Mouse (Mus musculus): ENCODE measurements around the gene Grk6. TPM values are rescaled to one million over a fixed set of nuclear protein-coding genes. Genes with fewer than 3 reads are reported as not detected.

Grk6 gene
- total and polyA plus RNA-seq, 2 experiments from 2014 or later, result 40.8 to 79.5 TPM

GRCm38 (mm10) chr13:55464027-55464884 lies 19.4 kb downstream of the Grk6 start, which contains the start of gene Prr7:
Gene Prr7 (plus strand): TSS chr13:55464267.
- peak within 1 kb of the TSS; percentile 89 for H3K4me3 ChIP-seq (ENCODE audit: low read depth, low read length)
- ATAC-seq (peak; percentile 77), DNase-seq (peak; percentile 92)
- no peaks in the 10 kb centered on the region for H3K9me3 ChIP-seq (ENCODE audit: low read length)
- 2% methylated on average over 83 of the region's 84 CpGs for WGBS
- peaks cover 22% of the 10 kb centered on the region for H3K4me1 ChIP-seq (ENCODE audit: insufficient read depth)
- H3K27me3 ChIP-seq (ENCODE audit: insufficient read depth, low read length), result no peaks in the 10 kb centered on the region
- H3K9ac ChIP-seq, result peak within 1 kb of the TSS; percentile 97
- peaks cover 14% of the 10 kb centered on the region for H3K36me3 ChIP-seq (ENCODE audit: insufficient read depth)
- no peak for TF ChIP-seq CTCF (IDR thresholded peaks at IDR 0.05; ENCODE audit: low read depth)
- H3K4me2 ChIP-seq (ENCODE audit: low read depth), result peak within 1 kb of the TSS; percentile 83
- H3K27ac ChIP-seq (ENCODE audit: low read depth, low read length), result peak within 1 kb of the TSS; percentile 97

DNA sequence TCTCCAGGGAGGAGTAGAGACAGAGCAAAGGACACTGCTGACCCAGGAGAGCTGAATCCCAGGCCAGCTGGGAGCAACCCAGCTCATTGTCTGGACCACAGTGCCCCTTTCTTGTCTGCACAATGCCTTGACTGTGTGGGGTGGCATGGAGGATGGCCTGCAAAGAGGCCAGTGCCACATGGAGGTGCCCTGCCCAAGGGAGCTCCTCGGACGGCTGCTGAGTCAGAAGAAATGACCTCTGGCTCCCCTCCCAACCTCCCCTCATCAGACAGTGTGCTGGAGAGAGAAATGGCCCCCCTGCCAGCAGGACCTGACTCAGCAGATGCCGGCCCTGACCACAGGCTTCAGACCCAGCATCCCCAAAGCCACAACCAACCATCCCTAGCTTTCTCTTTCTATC lies 20.3 kb downstream of the Grk6 start:
- ATAC-seq, result peak; percentile 9; the same call in 1 of the 2 replicates
- H3K9ac ChIP-seq, result peak overlapping the region; percentile 97
- no peak for DNase-seq
- H3K27me3 ChIP-seq (ENCODE audit: insufficient read depth, low read length), result no peaks in the 10 kb centered on the region
- no peak for TF ChIP-seq CTCF (IDR thresholded peaks at IDR 0.05; ENCODE audit: low read depth)
- peak overlapping the region; percentile 97 for H3K27ac ChIP-seq (ENCODE audit: low read depth, low read length)
- H3K4me2 ChIP-seq (ENCODE audit: low read depth), result peak overlapping the region; percentile 83
- peaks cover 5% of the 10 kb centered on the region; the same call in 1 of the 2 replicates for H3K36me3 ChIP-seq (ENCODE audit: insufficient read depth)
- peaks cover 25% of the 10 kb centered on the region for H3K4me1 ChIP-seq (ENCODE audit: insufficient read depth)
- WGBS, result 9% methylated on average over 3 of the region's 3 CpGs
- H3K4me3 ChIP-seq (ENCODE audit: low read depth, low read length), result peak overlapping the region; percentile 89
- no peaks in the 10 kb centered on the region for H3K9me3 ChIP-seq (ENCODE audit: low read length)

DNA sequence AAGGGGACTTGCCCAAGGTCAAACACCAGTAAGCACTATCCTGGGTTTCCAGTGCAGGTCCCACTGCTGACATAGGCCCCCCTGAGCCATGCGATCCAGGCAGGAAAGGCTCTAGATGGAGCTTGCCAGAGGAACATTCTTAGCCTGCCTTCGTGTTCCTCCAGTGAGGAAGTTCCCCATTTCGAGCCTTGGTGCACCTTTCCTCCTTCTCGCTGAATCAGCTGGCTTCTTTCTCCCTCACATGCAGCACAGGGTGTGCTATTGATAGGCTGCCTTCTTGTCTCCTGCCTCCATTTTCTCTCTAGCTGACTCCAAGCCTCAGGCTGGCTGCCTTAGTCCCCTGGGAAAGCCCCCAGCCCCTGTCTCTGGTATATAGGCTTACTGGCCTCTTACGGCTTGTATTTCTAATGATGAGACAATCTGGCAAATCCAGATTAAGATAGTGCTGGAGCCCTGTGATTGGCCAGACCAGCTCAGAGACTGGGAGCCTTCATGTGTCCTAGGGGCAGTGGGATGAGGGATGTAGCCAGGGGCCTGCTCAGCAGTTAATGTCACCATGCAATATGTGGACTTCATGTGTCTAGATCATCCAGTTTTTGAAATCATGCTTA lies 21.1 kb downstream of the Grk6 start:
- no peaks in the 10 kb centered on the region for H3K9me3 ChIP-seq (ENCODE audit: low read length)
- H3K36me3 ChIP-seq (ENCODE audit: insufficient read depth), result peaks cover 3% of the 10 kb centered on the region; the same call in 1 of the 2 replicates
- H3K27me3 ChIP-seq (ENCODE audit: insufficient read depth, low read length), result no peaks in the 10 kb centered on the region
- DNase-seq (peak; percentile 17), ATAC-seq (no peak)
- no peak for TF ChIP-seq CTCF (IDR thresholded peaks at IDR 0.05; ENCODE audit: low read depth)
- H3K9ac ChIP-seq, result peak overlapping the region; percentile 97
- peaks cover 33% of the 10 kb centered on the region for H3K4me1 ChIP-seq (ENCODE audit: insufficient read depth)
- peak overlapping the region; percentile 83 for H3K4me2 ChIP-seq (ENCODE audit: low read depth)
- H3K27ac ChIP-seq (ENCODE audit: low read depth, low read length), result peak overlapping the region; percentile 97; the same call in 1 of the 2 replicates
- 52% methylated on average over 5 of the region's 5 CpGs for WGBS
- peak overlapping the region; percentile 89 for H3K4me3 ChIP-seq (ENCODE audit: low read depth, low read length)

GRCm38 (mm10) chr13:55468851-55469560 lies 24.1 kb downstream of the Grk6 start:
- peak; percentile 45 for TF ChIP-seq CTCF (IDR thresholded peaks at IDR 0.05; ENCODE audit: low read depth)
- H3K9ac ChIP-seq, result no peak overlapping the region
- no peak overlapping the region for H3K27ac ChIP-seq (ENCODE audit: low read depth, low read length)
- H3K4me2 ChIP-seq (ENCODE audit: low read depth), result no peak overlapping the region
- DNase-seq (peak; percentile 21), ATAC-seq (no peak)
- peaks cover 34% of the 10 kb centered on the region for H3K4me1 ChIP-seq (ENCODE audit: insufficient read depth)
- H3K27me3 ChIP-seq (ENCODE audit: insufficient read depth, low read length), result no peaks in the 10 kb centered on the region
- peaks cover 8% of the 10 kb centered on the region; the same call in 1 of the 2 replicates for H3K36me3 ChIP-seq (ENCODE audit: insufficient read depth)
- WGBS, result 28% methylated on average over 13 of the region's 13 CpGs
- H3K9me3 ChIP-seq (ENCODE audit: low read length), result no peaks in the 10 kb centered on the region
- no peak overlapping the region for H3K4me3 ChIP-seq (ENCODE audit: low read depth, low read length)

DNA sequence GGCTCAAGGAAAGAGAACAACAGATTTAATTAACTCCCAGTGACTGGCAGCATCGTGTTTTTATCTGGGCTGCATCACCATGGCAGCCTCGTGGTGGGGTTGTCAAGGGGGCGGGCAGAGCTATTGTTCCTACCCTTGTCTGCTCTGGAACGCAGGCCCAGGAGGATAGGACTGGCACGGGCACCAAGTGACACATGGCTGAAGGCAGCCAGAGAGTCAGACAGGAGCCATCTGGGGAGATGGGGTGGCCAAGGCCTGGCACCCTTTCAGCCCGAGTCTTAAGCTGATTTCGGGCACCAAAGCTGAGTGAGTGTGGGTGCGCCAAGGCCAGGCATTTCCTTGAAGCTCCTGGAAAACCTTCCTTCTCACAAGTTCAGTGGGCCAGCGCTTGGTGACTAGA lies 25.5 kb downstream of the Grk6 start:
- H3K9ac ChIP-seq, result peak overlapping the region; percentile 72; the same call in 1 of the 2 replicates
- 13% methylated on average over 9 of the region's 9 CpGs for WGBS
- no peaks in the 10 kb centered on the region for H3K27me3 ChIP-seq (ENCODE audit: insufficient read depth, low read length)
- H3K4me1 ChIP-seq (ENCODE audit: insufficient read depth), result peaks cover 32% of the 10 kb centered on the region
- TF ChIP-seq CTCF (IDR thresholded peaks at IDR 0.05; ENCODE audit: low read depth), result no peak
- no peak overlapping the region for H3K4me3 ChIP-seq (ENCODE audit: low read depth, low read length)
- peaks cover 20% of the 10 kb centered on the region for H3K36me3 ChIP-seq (ENCODE audit: insufficient read depth)
- DNase-seq, result peak; percentile 80
- peak overlapping the region; percentile 88 for H3K27ac ChIP-seq (ENCODE audit: low read depth, low read length)
- ATAC-seq, result peak; percentile 36
- peak overlapping the region; percentile 84 for H3K4me2 ChIP-seq (ENCODE audit: low read depth)
- H3K9me3 ChIP-seq (ENCODE audit: low read length), result no peaks in the 10 kb centered on the region

DNA sequence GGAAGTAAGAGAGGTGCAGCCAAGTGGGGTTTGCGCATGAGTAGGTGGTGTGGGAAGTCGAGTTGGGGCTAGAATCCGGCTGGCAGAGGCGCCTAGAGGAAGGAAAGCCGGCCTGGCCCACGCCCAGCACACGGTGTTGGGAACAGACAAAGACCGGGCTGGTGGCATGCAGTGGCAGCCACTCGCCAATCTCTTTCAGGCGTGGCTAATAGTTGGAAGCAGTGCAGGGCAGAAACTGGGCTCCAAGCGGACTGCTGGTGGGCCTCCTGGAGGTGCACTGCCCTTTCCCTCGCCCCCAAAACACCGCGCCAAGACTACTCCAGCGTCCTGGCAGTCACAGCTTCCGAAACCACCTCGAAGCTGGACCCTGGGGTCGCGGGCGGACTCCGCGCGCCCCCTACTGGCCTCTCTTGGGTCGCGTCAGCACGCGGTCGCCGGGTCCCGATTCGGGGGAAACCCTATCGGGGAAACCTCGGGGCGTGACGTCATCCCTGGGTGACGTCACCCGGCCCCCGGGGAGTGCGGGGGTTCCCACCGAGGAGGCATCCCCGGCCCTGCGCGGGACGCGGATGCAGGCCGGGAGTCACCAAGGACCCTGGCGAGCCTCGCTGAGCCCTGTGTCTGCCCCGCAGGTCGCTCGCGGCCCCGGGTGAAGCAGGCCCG lies 26.4 kb downstream of the Grk6 start:
- Histone ChIP-seq H3K4me1 (ENCODE audit: insufficient read depth) (peaks cover 30% of the 10 kb centered on the region), H3K27ac (ENCODE audit: low read depth, low read length) (peak overlapping the region; percentile 88), H3K27me3 (ENCODE audit: insufficient read depth, low read length) (no peaks in the 10 kb centered on the region), H3K9ac (peak overlapping the region; percentile 72), H3K4me3 (ENCODE audit: low read depth, low read length) (peak overlapping the region; percentile 45), H3K9me3 (ENCODE audit: low read length) (no peaks in the 10 kb centered on the region), H3K36me3 (ENCODE audit: insufficient read depth) (peaks cover 29% of the 10 kb centered on the region), H3K4me2 (ENCODE audit: low read depth) (peak overlapping the region; percentile 84)
- DNase-seq (peak; percentile 93), ATAC-seq (peak; percentile 47)
- 2% methylated on average over 54 of the region's 54 CpGs for WGBS
- TF ChIP-seq CTCF (IDR thresholded peaks at IDR 0.05; ENCODE audit: low read depth), result peak; percentile 92
